Mouse (Mus musculus) lung, postnatal 36 days (tissue): ENCODE results near the gene Pknox2.

Experiments
- DNase-seq: peaks from one replicate; pipeline ENCODE4 v3.0.0; 2022; ENCODE audit warnings: mixed read lengths

Gene Pknox2

DNA sequence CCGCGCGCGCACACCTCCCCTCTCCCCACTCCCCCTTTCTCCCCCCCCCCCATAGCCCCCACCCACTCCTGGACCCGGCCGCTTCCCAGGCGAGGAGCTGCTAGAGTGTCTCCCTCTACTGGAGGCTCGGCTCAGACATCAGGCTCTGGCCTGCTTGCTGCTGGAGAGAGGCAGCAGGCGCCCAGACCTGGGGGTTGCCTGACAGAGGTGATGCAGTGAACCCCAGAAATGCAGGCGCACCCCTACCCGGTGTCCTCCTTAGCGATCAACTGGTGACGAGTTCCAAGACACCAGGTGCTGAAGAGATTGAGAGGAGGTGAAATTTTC, at the start of gene Pknox2:
Gene Pknox2 (minus strand): TSS at position 49 of the 327 bp plus-strand sequence.
- DNase-seq: peak; percentile 88

DNA sequence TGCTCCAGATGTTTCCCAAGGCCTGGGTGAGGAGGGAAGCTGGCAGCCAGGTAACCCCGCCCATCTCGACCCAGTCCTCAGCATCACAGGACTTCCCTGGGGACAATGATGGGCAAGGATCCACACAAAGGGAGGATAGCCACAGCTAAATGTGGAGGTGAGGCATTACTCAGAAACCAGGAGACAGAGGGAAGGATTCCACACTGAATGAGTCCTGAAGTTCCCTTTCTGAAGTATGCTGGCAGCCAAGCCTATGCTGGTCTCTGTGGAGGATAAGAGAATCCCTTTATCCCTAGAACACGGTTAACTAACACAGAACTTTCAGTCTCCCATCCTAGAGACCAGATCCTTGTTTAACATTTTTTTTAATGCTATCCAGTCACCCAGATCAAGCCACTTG, 40.8 kb upstream of the Pknox2 start:
- no peak for DNase-seq

DNA sequence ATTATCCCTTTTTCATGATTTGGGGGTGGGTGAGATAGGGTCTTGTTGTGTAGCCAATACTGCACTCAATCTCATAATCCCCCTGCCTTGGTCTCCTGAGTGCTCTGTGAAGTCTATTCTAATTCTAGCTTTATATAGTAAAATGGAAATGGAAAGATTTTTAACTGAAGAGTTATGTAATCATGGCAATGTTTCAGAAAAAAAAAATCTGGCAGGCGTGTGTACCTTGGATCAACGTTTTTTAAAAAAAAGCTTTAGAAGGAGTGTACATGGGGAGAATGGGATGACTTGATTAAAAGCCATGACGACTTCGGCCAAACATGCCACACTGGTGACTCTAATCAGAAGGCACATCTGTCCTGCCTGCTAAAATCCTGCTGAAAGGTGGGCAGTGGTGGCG, 40.2 kb upstream of the Pknox2 start:
- no peak for DNase-seq

DNA sequence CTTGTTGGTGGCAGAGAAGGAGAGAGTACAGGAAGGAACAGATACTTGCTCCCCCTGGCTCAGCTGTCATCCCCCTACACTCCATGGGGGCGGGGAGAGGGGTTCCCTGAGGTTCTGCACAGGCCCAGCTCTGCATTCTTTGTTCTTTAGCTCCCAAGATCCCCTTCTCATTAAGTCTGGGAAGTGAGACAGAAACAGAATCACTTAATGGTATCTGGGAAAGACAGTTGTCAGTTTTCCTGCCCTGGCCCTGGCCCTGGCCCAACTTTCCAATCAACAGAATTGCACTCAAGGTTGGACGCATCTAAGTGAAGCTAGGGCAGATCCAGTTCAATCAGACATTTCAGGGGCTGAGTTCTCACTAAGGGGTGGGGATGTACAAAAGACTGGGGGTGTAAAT, 36.0 kb upstream of the Pknox2 start:
- DNase-seq: no peak

DNA sequence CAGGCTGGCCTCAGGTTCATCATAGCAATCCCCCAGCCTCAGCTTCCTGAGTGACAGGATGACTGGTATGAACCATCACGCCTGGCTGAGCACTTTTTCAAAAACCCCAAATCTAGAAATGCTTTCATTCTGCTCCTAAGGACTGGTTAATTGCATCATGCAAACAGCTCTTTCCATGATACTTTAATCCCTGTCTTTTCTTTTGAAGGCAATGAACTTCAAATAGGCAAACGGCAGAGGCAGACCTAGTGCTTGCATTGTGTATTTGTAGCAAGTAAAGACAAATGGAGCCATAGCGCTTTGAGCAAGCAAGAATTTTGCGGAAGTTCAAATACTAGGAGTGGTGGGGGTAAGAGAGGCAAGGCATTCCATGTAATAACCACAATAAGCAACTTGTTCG, 34.4 kb upstream of the Pknox2 start:
- no peak for DNase-seq

DNA sequence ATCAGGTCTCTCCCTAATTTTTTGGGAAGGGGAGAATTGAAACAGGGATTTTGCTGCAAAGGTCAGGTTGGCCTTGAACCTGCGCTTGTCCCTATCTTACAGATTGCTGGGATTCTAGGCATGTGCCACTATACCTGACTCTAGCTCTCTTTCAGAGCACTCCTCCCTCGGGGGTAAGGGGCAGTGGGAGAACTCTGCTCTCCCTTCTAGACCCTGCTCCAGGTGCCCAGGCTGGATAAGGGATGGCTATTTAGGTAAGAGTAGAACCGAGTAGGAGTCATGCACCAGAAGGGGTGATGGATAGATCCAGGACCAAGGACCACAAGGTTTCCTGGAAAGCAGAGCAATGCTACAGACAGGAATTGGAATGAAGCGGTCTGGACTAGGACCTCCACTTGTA, 32.4 kb upstream of the Pknox2 start:
- no peak for DNase-seq

DNA sequence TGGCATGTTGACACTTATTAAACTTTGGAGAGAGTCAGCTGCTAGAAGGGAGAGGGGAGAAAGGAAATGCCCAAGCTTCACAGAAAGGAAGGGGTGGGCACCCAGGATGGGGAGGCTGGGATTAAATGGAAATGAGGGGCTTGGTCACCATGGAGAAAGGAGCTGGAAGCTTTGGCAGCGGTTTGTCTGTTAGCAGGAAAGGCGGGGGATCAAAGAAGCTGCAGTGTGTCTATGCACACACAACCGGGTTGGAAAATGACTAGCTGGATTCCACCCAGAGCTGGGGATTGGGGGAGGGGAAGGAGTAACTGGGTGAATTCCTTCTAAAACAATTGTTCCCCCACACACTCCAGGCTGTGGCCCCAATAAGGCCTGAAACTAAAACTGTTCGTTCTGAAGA, 31.7 kb upstream of the Pknox2 start:
- no peak for DNase-seq

DNA sequence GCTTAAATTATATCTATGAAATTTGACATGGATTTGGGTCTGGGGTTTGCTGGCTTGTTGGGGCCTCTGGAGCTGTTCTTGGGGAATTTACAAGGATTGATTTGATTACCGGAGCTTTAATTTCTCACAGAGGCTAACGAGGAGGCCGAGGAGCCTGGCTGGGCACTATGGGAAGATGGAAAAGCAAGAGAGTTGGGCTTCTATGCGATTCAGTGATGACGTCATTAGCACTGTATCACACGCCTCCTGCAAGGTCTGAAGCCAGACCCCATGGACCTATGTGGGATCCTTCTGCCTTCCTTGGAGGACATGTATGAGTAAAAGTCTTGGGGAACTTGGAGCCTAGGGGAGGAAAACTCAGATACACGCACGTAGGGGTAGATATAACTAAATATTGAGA, 30.3 kb upstream of the Pknox2 start:
- no peak for DNase-seq

DNA sequence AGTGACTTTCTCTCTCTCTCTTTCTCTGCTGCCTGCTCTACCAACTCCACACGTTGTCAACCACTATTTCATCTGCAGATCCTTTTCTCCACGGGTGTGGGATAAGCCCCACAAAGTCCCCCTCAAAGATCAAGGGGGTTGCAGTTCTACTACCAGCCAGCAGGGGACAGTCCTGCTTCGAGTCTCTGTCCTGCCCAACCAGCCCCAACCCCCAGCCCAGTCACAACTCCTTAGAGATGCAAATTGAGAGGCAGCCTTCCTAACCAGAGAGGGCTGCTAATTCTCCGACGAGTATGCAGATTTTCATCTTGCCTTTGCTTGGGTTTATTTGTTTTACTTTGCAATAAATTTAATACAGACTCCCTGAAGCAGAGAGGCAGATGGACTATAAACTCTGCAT, 29.9 kb upstream of the Pknox2 start:
- DNase-seq: peak; percentile 76

DNA sequence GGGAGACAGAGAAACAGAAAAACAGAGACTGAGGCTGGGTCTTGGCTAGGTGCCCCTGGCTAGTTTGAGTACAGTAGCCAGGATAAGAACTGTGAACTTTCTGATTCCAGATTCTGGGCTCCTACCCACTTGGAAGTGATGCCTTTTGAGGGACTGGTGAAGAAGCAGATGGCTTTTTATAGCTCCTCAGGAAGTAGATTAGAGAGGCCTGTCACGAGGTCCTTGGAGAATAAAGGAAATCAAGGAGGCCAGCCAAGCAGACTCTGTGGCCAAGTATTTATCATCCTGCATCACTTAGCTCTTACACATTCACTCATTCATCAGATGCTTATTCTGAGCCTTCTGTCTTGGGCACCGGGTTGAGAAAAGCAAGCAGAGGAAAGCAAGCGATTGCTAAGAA, 28.8 kb upstream of the Pknox2 start:
- DNase-seq: no peak

DNA sequence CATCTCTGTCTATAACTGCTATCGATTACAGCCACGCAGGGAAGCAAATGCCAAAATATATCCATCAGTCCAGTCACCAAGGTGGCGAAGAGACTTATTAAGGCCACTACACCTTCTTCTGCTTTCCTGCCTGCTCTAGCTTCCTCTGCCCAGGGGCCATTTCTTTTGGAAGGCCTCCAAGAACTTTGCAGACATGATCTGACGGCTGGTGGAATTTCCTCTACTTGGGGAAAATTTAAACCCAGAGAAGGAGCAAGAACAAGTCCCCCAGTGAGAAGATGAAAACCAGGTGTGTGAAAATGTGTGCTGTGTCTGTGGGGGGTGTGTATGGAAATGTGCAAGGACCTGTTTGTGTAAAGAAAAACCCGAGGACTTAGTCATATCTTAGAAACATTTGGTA, 26.2 kb upstream of the Pknox2 start:
- DNase-seq: no peak

DNA sequence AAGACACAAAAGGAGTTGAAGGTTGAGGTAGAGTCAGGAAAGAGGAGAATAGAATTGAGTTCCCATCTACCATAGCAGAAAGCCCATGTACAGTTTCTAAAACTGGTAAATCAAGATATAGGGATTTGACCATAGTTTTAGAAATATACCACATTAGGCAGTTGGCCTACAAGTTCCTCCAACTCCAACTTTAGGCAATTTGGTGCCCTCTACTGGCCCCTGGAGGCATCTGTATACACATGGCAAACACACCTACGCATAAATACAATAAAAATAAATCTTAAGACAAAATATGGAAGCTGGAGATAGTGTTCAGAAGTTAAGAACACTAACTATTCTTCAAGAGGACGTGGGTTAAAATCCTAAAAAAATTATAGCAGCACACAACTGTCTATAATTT, 19.7 kb upstream of the Pknox2 start:
- DNase-seq: no peak

DNA sequence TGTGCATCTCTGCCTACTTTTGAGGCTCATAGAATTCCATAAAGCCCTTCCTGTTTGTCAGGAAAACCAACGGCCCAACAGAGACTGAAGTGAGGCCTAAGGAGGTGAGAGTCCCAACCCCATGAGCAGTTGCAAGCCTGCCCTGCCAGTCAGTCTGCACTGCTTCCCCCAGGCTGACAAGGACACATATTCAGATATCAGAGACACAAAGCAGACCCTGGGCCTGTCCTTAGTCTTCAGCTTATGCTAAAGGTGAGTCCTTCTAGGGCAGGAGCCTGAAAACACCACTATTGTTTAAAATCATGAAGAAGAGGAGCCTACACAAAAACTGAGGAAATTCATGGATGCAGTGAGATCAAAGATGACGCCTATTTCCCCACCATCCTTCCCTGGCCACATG, 13.5 kb upstream of the Pknox2 start:
- no peak for DNase-seq

DNA sequence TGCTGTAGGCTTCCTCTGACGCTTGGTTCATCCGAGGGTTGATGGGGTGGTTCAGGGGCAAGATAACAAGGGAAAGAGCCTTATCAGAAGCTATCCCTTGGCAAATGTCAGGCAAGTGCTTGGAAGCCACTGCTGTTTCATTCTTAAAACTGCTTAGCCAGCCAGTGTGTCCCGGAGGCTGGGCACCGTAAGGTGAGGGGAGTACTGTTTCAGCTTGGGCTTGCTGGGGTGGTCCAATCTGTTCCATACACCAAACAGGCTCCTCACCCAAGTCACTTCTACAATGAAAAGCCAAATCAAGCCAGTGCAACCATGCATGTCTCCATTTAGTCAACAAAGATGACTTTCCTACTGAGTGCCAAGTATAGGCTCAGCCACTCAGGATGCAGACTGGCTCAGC, 679 bp upstream of the Pknox2 start:
- DNase-seq: no peak

DNA sequence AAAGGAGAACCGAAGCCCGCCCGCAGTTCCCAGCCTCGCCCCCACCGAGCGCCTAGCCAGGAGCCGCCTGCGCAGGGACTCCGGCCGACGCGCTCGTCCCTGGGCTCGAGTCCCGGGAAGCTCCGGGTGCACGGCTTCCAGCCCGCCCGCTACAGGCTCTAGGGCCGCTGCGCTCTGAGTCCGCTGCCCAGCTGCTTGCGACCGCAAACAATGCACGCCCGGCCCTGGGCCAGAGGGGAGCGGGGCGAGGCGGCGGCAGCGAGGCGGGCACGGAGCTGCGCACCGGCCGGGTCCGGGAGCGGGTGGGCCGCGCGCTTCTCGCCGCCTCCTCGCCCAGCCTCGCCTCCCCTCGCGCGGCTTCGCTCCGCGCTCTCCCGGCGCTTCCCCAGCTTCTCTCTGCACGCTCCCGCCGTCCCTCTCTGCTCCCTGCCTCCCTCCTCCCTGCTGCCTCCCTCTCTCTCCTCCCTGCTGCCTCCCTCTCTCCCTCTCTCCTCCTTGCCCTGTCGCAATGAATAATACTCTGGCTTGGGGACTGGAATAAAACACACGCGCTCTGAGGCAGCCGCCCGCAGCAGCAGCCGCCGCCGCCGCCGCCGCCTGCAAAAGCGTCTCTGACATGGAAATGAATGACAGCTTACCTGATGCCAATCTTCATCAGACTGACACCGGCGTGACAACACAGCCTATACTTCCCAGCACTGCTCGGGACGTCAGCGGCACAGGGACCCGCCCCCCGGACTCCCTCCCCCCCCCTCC, 426 bp downstream of the Pknox2 start:
- peak; percentile 32 for DNase-seq

DNA sequence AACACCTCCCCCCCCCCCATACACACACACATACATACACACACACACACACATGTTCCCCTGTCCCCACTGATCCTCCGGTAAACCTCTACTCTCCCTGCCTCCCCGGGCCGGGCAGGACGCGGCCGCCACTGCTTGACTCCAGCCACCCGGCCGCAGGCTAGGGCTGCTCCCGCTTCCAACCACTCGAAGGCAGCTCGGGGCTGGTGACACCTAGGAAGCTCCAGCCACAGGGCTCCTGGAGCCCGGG, 929 bp downstream of the Pknox2 start:
- peak; percentile 17 for DNase-seq

DNA sequence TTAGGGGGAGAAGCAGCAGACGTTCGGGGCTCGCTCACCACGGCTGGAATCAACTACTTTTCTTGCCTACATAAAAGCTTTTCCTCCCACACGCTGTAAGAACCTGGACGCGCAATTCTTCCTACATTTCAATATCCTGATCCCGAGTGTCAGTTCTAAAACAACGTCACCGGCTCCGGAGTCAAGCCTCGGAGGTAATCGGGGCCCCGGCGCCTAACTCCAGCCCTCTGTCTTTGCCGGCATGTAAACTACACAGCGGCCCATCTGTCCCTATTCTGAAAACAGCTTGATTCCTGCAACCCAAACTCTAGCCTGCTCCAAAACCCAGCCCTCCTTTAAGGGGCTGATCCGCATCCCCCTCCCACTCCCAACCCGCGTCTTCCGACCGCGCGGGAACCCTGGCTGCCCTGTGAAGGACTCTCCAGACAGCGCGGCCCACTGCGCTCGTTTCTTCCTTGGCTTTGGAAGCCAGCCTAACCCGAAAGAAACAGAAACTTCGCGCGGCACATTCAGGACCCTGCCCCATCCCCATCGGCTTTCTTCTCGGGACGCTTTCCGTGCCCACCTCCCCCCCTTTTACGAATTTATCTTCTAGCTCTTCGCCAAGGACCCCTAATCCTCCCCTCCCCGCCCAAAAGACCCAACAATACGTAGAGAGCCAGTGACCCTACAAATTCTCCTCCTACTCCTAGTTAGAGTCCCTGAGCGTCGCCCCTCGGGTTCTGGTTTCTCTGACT, 1.4 kb downstream of the Pknox2 start:
- DNase-seq: peak; percentile 51

DNA sequence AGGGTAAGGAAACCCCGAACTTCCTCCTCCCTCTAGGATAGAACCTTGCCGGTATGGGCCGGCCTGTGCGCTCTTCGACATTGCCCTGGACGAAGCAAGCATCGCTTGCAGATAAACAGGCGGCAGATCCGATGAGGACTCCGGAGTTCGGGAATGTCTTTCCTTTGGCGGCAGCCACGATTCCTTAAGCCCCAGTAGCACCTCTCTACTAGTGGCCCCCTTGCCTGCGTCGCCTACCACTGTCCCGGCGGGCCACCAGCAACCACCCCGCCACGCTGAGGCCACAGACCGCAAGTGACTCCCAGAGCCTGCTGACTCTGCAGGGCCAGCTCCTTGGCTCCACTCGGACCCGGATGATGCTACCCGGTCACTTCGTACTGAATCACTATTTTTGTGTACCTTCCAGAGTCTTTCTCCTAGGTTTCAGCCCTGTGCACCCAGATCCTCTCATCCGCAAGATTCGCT, 2.0 kb downstream of the Pknox2 start:
- DNase-seq: peak; percentile 42

DNA sequence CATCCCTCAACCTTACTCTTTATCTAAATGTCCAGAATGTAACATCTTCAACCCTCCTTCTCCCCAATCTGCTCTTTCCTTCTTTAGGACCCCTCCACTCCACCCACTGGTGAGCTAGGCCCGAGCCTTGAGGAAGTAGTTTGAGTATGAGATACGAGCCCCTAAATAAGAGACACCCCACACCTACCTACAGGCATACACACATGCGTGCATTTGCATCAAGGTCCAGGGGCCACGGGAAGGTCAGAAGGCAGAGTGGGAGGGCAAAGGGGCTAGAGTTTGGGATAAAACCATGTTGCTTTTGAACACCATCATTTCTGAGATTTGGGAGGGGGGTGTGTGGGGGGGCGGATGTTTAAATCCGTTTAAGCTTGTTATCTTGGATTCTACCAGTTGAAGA, 2.5 kb downstream of the Pknox2 start:
- DNase-seq: no peak

DNA sequence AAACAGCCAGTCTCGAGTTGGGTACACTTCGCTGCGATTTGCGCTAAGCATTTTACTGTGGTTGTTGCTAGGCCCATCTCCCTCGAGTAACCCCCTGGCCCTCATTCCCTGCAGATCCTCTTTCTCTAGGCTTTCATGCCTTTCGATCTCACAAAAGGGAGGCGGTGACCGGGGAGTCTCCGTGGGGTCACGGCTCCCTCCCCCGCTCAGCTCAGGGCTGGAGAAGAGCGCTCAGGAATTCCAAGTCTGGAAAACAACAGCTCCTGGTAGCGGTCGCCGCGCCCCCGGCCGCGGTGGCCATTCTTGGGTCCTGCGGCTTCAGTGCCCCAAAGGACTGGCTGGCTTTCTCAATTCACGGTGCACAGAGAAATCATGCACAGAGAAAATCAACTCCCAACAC, 3.0 kb downstream of the Pknox2 start:
- peak; percentile 19 for DNase-seq

DNA sequence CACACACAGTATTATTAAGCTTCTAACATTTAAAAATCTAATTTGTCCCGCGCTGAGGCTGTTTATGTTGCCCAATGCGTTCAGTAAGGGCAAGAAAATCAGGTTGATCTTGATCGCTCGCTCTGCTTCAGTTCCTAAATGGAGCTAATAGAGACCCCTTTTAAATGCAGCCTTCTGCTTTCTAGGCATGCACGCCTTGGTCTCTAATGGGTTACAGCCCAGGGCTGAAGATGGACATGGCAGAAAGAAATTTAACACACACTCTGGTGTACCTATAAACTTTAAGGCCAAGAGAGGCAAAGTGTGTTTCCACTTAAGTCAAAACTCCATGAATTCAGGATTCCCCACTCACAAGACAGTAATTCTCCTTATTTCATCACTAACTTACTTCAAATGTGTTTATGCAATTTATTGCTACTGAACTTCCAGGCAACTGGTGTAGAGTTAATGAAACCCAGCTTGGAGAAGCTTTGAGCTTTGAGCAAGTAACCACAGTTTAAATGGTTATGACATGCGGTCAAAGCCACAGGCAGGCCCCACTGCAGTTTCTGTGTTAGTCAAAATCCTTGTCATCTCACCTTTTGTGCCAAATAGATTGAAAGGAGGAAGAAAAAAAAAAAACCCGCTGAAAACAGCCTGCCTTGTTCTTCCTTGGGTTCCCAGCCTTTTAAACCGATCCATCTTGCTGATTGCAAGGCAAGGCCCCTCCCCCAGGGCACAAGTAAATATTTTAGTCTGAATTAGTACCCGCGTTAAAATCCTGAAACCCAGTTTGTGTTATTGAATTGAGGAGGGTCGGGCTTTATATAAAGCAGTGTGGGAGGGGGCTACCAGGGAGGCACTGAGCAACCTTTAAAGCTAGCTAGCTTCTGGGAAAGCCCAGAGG, 3.9 kb downstream of the Pknox2 start:
- no peak for DNase-seq

DNA sequence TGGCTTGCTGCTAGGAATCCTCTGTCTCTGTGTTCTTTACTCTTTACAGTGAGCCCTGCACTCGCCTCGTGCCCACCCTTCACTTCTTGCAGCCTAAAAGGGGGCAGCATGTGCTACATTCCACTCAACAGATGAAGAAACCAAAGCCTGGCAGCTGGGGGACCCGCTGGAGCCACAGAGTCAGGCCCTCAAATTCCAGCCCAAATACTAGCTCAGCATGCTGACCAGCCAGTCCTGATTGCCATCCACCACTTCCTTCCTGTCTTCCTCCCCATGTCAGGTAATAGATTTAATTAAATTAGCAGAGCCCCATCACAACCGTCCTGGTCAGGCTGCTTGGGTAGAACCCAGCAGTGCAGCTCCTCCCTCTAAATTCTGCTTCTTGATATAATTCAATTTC, 5.1 kb downstream of the Pknox2 start:
- no peak for DNase-seq

DNA sequence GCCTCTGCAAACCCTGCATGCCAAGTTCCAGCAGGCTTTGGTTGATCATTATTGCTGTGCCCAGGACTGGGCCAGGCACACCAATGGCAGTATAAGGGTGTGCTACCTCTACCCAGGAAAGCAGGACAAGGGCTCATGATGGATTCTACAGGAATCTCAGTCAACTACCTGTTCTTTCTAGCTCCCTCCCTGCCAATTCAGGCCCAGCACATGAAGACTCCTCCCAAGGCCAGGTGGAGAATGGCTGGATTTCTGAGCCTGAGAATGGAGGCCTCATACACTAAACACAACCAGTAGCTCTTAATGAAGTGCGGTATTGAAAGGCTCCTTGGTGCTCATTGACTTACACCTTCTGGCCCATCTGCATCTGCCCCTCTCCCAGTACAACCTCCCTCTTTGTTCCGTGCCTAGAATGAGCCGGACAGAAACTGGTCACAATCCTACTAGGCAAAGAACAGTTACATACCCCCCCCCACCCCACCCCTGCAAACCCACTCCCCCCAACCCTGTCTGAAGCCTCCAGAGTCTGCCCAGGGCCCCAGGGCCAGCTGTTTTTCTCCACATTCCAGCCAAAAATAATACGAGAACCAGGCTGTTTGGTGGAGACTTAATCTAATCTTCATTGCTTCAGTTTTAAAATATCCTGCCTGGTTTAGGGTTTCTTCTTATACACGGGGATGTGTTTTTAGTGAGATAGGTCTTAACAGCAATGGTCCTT, 6.6 kb downstream of the Pknox2 start:
- DNase-seq: no peak
